Mouse (Mus musculus) heart, postnatal 0 days (tissue): Measurements from ENCODE around the gene Cdyl.

ENCODE experiments used
- CTCF ChIP-seq: IDR thresholded peaks from 2 replicates; pipeline ENCODE4 v1.5.1; 2016; ENCODE audit warnings: antibody characterized with exemption, control low read depth, low read depth
- EP300 ChIP-seq: IDR thresholded peaks from 2 replicates; pipeline ENCODE4 v1.6.1; 2016; ENCODE audit warnings: antibody characterized with exemption, low read depth

GRCm38 (mm10) chr13:35776123-35776522, 116.5 kb downstream of the Cdyl start:
- TF ChIP-seq CTCF, result no peak
- no peak for TF ChIP-seq EP300
